Mouse (Mus musculus): ENCODE measurements around the gene Hhatl. TPM values are rescaled to one million over a fixed set of nuclear protein-coding genes. Genes with fewer than 3 reads are reported as not detected.
A peak's percentile ranks its signal among the peaks of the same experiment; 100 is the strongest.

The Hhatl gene
- polyA plus RNA-seq, 1 experiment from 2014 or later, result 1.3 TPM

DNA sequence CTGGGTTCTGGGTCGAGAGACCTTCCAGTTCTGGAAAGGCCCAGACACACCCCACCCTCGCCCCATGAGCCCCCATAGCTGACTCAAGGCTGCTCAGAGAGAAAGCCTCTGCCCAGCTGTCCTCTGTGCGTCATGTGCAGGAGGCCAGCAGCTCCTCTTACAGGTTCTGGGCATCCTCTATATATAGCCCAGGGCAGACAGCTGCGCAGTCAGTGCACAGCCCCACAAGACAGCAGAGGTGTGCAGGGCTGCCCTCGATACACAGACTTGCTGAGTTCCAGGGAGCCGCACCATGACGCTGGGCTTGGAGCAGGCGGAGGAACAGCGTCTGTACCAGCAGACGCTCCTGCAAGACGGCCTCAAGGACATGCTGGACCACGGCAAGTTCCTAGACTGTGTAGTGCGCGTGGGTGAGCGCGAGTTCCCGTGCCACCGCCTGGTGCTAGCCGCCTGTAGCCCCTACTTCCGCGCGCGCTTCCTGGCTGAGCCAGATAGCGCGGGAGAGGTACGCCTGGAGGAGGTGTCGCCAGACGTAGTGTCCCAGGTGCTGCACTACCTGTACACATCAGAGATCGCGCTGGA is 14.7 kb downstream of the Hhatl start, which contains the start of gene Klhl40:
Gene Klhl40 (plus strand): TSS at position 124 of the 582 bp plus-strand sequence.
- no peaks in the 10 kb centered on the region for H3K9me3 ChIP-seq (ENCODE audit: control insufficient read depth)
- 0 out of 2 replicates have a peak, but pooled peaks have one; percentile 38 for ATAC-seq
- H3K9ac ChIP-seq (ENCODE audit: low read depth, low read length), result no peak within 1 kb of the TSS
- peak within 1 kb of the TSS; percentile 58 for H3K4me2 ChIP-seq (replicated peaks; ENCODE audit: low read depth)
- H3K36me3 ChIP-seq (ENCODE audit: control insufficient read depth, insufficient read depth), result no peaks in the 10 kb centered on the region
- H3K4me3 ChIP-seq (ENCODE audit: low read depth, low read length), result peak within 1 kb of the TSS; percentile 28
- peaks cover 26% of the 10 kb centered on the region for H3K27me3 ChIP-seq (replicated peaks; ENCODE audit: control insufficient read depth, insufficient read depth, low read length)
- no peak within 1 kb of the TSS for H3K27ac ChIP-seq (ENCODE audit: low read depth, low read length)
- 18% methylated on average over 30 of the region's 30 CpGs for WGBS
- H3K4me1 ChIP-seq (replicated peaks; ENCODE audit: control insufficient read depth, insufficient read depth, low read length), result no peaks in the 10 kb centered on the region
- TF ChIP-seq CTCF (IDR thresholded peaks at IDR 0.05; ENCODE audit: low read depth), result no peak

- ATAC-seq, result no peak
- H3K27me3 ChIP-seq (replicated peaks; ENCODE audit: control insufficient read depth, insufficient read depth, low read length), result peaks cover 26% of the 10 kb centered on the region
- H3K27ac ChIP-seq (ENCODE audit: low read depth, low read length), result no peak overlapping the region
- no peak overlapping the region for H3K4me2 ChIP-seq (replicated peaks; ENCODE audit: low read depth)
- no peaks in the 10 kb centered on the region for H3K9me3 ChIP-seq (ENCODE audit: control insufficient read depth)
- TF ChIP-seq CTCF (IDR thresholded peaks at IDR 0.05; ENCODE audit: low read depth), result no peak
- H3K36me3 ChIP-seq (ENCODE audit: control insufficient read depth, insufficient read depth), result no peaks in the 10 kb centered on the region
- H3K9ac ChIP-seq (ENCODE audit: low read depth, low read length), result no peak overlapping the region
- H3K4me3 ChIP-seq (ENCODE audit: low read depth, low read length), result no peak overlapping the region
- no peaks in the 10 kb centered on the region for H3K4me1 ChIP-seq (replicated peaks; ENCODE audit: control insufficient read depth, insufficient read depth, low read length)
- 74% methylated on average over 7 of the region's 7 CpGs for WGBS
Measured at GRCm38 (mm10) chr9:121776511-121776910, 15.8 kb downstream of the Hhatl start.

DNA sequence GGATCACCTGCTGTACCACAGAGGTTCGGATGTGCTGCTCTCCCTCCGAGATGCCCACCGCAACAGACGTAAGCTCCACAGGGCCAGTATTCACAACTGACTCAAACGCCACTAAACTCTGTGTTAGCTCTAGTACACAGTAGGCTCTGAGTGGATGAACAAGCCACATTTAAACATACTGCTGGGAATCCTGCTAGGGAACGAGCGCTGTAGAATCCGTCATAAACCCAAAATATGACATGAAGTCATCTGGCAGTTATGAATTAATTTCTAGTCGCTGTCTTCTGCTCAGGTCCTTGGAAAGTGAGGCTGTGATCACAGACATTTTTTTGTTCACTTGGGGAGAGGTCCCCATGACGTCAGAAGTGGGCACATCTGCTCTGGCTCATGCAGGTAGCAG is 16.4 kb downstream of the Hhatl start:
- Histone ChIP-seq H3K9ac (ENCODE audit: low read depth, low read length) (no peak overlapping the region), H3K27me3 (replicated peaks; ENCODE audit: control insufficient read depth, insufficient read depth, low read length) (peaks cover 26% of the 10 kb centered on the region)
- WGBS, result 82% methylated on average over 10 of the region's 10 CpGs

DNA sequence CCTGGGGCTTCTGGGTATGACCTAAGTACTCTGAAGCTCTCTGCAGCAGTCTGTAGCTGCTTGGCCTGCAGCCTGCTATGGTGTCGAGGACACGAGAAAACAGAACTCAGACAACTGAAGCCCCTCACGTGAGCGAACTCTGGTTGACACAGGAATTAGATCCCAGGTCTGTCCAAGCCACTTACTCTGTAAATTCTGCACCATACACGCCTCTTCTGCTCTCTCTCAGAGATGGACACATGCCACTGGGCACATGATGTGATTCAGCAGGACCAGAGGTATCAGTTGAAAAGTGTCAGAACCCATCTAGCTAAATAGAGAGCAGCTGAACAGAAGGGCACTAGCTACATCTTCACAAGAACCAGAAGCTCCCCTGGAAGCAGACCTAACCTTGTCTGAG is 19.9 kb downstream of the Hhatl start:
- no peak overlapping the region for H3K4me3 ChIP-seq (ENCODE audit: low read depth, low read length)
- H3K4me1 ChIP-seq (replicated peaks; ENCODE audit: control insufficient read depth, insufficient read depth, low read length), result no peaks in the 10 kb centered on the region
- H3K4me2 ChIP-seq (replicated peaks; ENCODE audit: low read depth), result no peak overlapping the region
- H3K36me3 ChIP-seq (ENCODE audit: control insufficient read depth, insufficient read depth), result peaks cover 4% of the 10 kb centered on the region; the same call in 1 of the 2 replicates
- H3K27me3 ChIP-seq (replicated peaks; ENCODE audit: control insufficient read depth, insufficient read depth, low read length), result peaks cover 12% of the 10 kb centered on the region
- H3K27ac ChIP-seq (ENCODE audit: low read depth, low read length), result no peak overlapping the region
- WGBS, result 61% methylated on average over 5 of the region's 5 CpGs
- no peak for TF ChIP-seq CTCF (IDR thresholded peaks at IDR 0.05; ENCODE audit: low read depth)
- H3K9me3 ChIP-seq (ENCODE audit: control insufficient read depth), result no peaks in the 10 kb centered on the region
- H3K9ac ChIP-seq (ENCODE audit: low read depth, low read length), result no peak overlapping the region
- no peak for ATAC-seq

More for the DNA sequence above, 16.4 kb downstream of the Hhatl start:
- ATAC-seq, result no peak
- TF ChIP-seq CTCF (IDR thresholded peaks at IDR 0.05; ENCODE audit: low read depth), result no peak
- Histone ChIP-seq H3K4me1 (replicated peaks; ENCODE audit: control insufficient read depth, insufficient read depth, low read length) (no peaks in the 10 kb centered on the region), H3K4me3 (ENCODE audit: low read depth, low read length) (no peak overlapping the region), H3K36me3 (ENCODE audit: control insufficient read depth, insufficient read depth) (no peaks in the 10 kb centered on the region), H3K9me3 (ENCODE audit: control insufficient read depth) (no peaks in the 10 kb centered on the region), H3K27ac (ENCODE audit: low read depth, low read length) (no peak overlapping the region), H3K4me2 (replicated peaks; ENCODE audit: low read depth) (no peak overlapping the region)

GRCm38 (mm10) chr9:121765166-121765855 is 27.0 kb downstream of the Hhatl start:
- ATAC-seq, result no peak
- Histone ChIP-seq H3K9ac (ENCODE audit: low read depth, low read length) (no peak overlapping the region), H3K27ac (ENCODE audit: low read depth, low read length) (no peak overlapping the region), H3K4me1 (replicated peaks; ENCODE audit: control insufficient read depth, insufficient read depth, low read length) (0 out of 2 replicates have a peak, but pooled peaks cover 4% of the 10 kb centered on the region), H3K27me3 (replicated peaks; ENCODE audit: control insufficient read depth, insufficient read depth, low read length) (no peaks in the 10 kb centered on the region), H3K4me2 (replicated peaks; ENCODE audit: low read depth) (no peak overlapping the region), H3K36me3 (ENCODE audit: control insufficient read depth, insufficient read depth) (peaks cover 23% of the 10 kb centered on the region; the same call in 1 of the 2 replicates), H3K9me3 (ENCODE audit: control insufficient read depth) (no peaks in the 10 kb centered on the region), H3K4me3 (ENCODE audit: low read depth, low read length) (no peak overlapping the region)
- WGBS, result 87% methylated on average over 16 of the region's 16 CpGs
- TF ChIP-seq CTCF (IDR thresholded peaks at IDR 0.05; ENCODE audit: low read depth), result no peak

DNA sequence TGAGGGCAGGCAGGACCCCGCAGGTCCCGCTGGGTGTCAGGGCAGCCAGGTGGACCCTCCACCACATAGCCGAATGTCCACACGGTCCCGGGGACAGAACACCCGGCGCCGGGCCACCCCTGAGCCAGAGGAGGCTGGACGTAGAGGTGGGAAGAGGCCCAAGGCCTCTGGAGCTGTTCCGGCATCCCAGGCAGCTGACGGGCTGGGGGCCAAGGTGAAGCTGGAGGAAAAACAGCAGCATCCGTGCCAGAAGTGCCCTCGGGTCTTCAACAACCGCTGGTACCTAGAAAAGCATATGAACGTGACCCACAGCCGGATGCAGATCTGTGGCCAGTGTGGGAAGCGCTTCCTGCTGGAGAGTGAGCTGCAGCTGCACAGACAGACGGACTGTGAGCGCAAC is 28.6 kb downstream of the Hhatl start:
- 84% methylated on average over 19 of the region's 19 CpGs for WGBS
- H3K27ac ChIP-seq (ENCODE audit: low read depth, low read length), result no peak overlapping the region

More for the DNA sequence above, 28.6 kb downstream of the Hhatl start:
- Histone ChIP-seq H3K27me3 (replicated peaks; ENCODE audit: control insufficient read depth, insufficient read depth, low read length) (no peaks in the 10 kb centered on the region), H3K9me3 (ENCODE audit: control insufficient read depth) (no peaks in the 10 kb centered on the region), H3K36me3 (ENCODE audit: control insufficient read depth, insufficient read depth) (peaks cover 19% of the 10 kb centered on the region; the same call in 1 of the 2 replicates), H3K4me2 (replicated peaks; ENCODE audit: low read depth) (no peak overlapping the region), H3K9ac (ENCODE audit: low read depth, low read length) (no peak overlapping the region), H3K4me1 (replicated peaks; ENCODE audit: control insufficient read depth, insufficient read depth, low read length) (0 out of 2 replicates have a peak, but pooled peaks cover 4% of the 10 kb centered on the region), H3K4me3 (ENCODE audit: low read depth, low read length) (no peak overlapping the region)
- no peak for ATAC-seq
- TF ChIP-seq CTCF (IDR thresholded peaks at IDR 0.05; ENCODE audit: low read depth), result no peak
